Mouse (Mus musculus) liver, postnatal 0 days (tissue): ENCODE results near the gene St6galnac5. TPM values are rescaled to one million over a fixed set of nuclear protein-coding genes. Genes with fewer than 3 reads are reported as not detected.

Experiments
- ATAC-seq: fragments of 200-750 bp; cut with Nextera tagmentation; 2 replicates; pipeline ENCODE4 v1.8.0; 2017; ENCODE audit warnings: mild to moderate bottlenecking, moderate library complexity
- DNase-seq: peaks from one replicate; pipeline ENCODE4 v3.0.0-alpha.2; 2016
- H3K27ac ChIP-seq: fragments of 300-500 bp; sonication (generic); 2 replicates; pipeline ENCODE4 v1.5.1; 2014; ENCODE audit warnings: antibody characterized with exemption, moderate library complexity, mild to moderate bottlenecking, low read depth
- H3K27me3 ChIP-seq: fragments of 300-500 bp; sonication (generic); 2 replicates; pipeline ENCODE4 v1.6.1; 2014; ENCODE audit warnings: low read length, control low read depth, mixed read lengths; ENCODE audit not compliant: insufficient read depth
- H3K36me3 ChIP-seq: fragments of 300-500 bp; sonication (generic); replicated peaks from 2 replicates; pipeline ENCODE4 v1.6.1; 2014; ENCODE audit warnings: mild to moderate bottlenecking, control low read depth, low read length, moderate library complexity, mixed read lengths; ENCODE audit not compliant: insufficient read depth
- H3K4me1 ChIP-seq: fragments of 300-500 bp; sonication (generic); 2 replicates; pipeline ENCODE4 v1.6.1; 2014; ENCODE audit warnings: antibody characterized with exemption, mild to moderate bottlenecking, control low read depth; ENCODE audit not compliant: insufficient read depth
- H3K4me2 ChIP-seq: fragments of 300-500 bp; sonication (generic); 2 replicates; pipeline ENCODE4 v1.6.1; 2014; ENCODE audit warnings: low read depth, mild to moderate bottlenecking, low read length, moderate library complexity, mixed read lengths
- H3K4me3 ChIP-seq: fragments of 300-500 bp; sonication (generic); 2 replicates; pipeline ENCODE4 v1.5.1; 2014; ENCODE audit warnings: low read depth, low read length
- H3K9ac ChIP-seq: fragments of 300-500 bp; sonication (generic); replicated peaks from 2 replicates; pipeline ENCODE4 v1.6.1; 2014; ENCODE audit warnings: mild to moderate bottlenecking, moderate library complexity
- H3K9me3 ChIP-seq: fragments of 300-500 bp; sonication (generic); 2 replicates; pipeline ENCODE4 v1.6.1; 2016; ENCODE audit warnings: mild to moderate bottlenecking, control low read depth, low read length, mixed read lengths
- CTCF ChIP-seq: sonication (generic); IDR thresholded peaks from 2 replicates; pipeline ENCODE4 v1.5.1; 2016; ENCODE audit warnings: antibody characterized with exemption, low read depth
- EP300 ChIP-seq: IDR thresholded peaks from 2 replicates; pipeline ENCODE4 v1.6.1; 2016; ENCODE audit warnings: antibody characterized with exemption, low read depth, mild to moderate bottlenecking
- WGBS: fragments of 180-500 bp; shearing (Covaris S2); extraction: QIAGEN DNeasy Blood & Tissue Kit; methylation state at CpG from one replicate; pipeline ENCODE4 v1.1.7; 2014; ENCODE audit not compliant: insufficient replicate concordance; 5-methylcytosine and 5-hydroxymethylcytosine counted together
- polyA plus RNA-seq: library from polyadenylated mRNA; unstranded; fragments of >200 nt; fragmentation: Nextera tagmentation; extraction: Ambion mirVana; gene quantifications from 2 replicates; pipeline ENCODE4 v1.2.1, GENCODE M21; 2015

Gene St6galnac5
- polyA plus RNA-seq, 1 experiment from 2014 or later: 0.02 TPM

DNA sequence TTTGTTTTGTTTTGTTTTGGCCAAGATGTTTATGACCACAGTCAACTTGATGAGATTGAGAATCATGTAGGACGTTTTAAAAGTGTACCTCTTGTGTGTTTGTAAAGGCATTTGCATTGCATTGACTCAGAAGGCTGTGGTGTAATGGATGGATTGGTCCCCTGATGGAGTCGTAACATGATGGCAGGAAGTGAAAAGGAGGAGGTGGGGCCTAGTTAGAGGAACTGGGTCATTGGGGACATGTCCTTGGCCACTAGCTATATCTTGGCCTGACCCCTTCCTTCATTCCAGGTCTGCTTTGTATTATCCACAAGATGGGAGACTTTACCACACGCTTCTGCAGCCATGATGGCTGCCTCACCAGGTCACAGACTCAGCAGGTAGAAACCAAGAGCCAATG lies 50.7 kb downstream of the St6galnac5 start:
- TF ChIP-seq EP300 (no peak), CTCF (no peak)
- H3K4me3 ChIP-seq: no peak overlapping the region
- no peaks in the 10 kb centered on the region for H3K27me3 ChIP-seq
- no peak overlapping the region for H3K27ac ChIP-seq
- no peak overlapping the region for H3K9ac ChIP-seq
- peaks cover 10% of the 10 kb centered on the region for H3K4me1 ChIP-seq
- no peaks in the 10 kb centered on the region for H3K9me3 ChIP-seq
- H3K4me2 ChIP-seq: no peak overlapping the region
- no peak for ATAC-seq
- no peak for DNase-seq
- H3K36me3 ChIP-seq: no peaks in the 10 kb centered on the region
- whole genome bisulfite sequencing: 72% methylated on average over 3 of the region's 3 CpGs

- peaks cover 10% of the 10 kb centered on the region for H3K4me1 ChIP-seq
- ATAC-seq (peak; percentile 27; the same call in 1 of the 2 replicates), DNase-seq (no peak)
- no peak overlapping the region for H3K27ac ChIP-seq
- WGBS: 58% methylated on average over 7 of the region's 7 CpGs
- H3K9ac ChIP-seq: no peak overlapping the region
- H3K27me3 ChIP-seq: no peaks in the 10 kb centered on the region
- H3K4me2 ChIP-seq: no peak overlapping the region
- H3K4me3 ChIP-seq: no peak overlapping the region
- TF ChIP-seq EP300 (no peak), CTCF (no peak)
- H3K9me3 ChIP-seq: no peaks in the 10 kb centered on the region
- H3K36me3 ChIP-seq: no peaks in the 10 kb centered on the region
These were observed 52.2 kb downstream of the St6galnac5 start for GRCm38 (mm10) chr3:152929788-152930281.

DNA sequence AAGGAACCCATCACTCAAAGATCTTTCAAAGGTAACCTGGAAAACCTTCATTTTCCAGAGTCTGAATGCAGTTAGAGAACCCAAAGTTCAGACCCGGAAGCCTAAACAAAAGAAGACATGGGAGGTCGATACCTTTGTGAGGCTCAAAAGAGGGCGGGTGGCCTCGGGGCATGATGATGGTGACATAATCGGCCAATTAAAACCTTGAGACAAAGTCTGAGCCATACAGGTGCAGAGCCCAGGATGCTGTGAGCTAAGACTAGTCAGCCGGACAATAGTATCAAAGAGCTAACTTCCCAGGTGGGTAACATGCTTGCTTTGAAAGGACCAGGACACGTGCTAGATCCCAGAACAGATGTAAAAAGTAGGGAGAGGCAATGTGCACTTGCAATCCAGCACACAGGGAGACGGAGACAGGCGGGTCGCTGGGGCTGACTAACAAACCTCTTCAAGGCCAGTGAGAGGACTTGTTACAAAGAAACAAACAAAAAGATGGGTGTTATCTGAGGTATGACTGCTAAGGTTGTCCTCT lies 52.7 kb downstream of the St6galnac5 start:
- TF ChIP-seq EP300 (no peak), CTCF (no peak)
- no peaks in the 10 kb centered on the region for H3K9me3 ChIP-seq
- peaks cover 10% of the 10 kb centered on the region for H3K4me1 ChIP-seq
- ATAC-seq (no peak), DNase-seq (no peak)
- no peak overlapping the region for H3K4me3 ChIP-seq
- no peak overlapping the region for H3K4me2 ChIP-seq
- H3K9ac ChIP-seq: no peak overlapping the region
- no peak overlapping the region for H3K27ac ChIP-seq
- no peaks in the 10 kb centered on the region for H3K27me3 ChIP-seq
- WGBS: 68% methylated on average over 10 of the region's 10 CpGs
- no peaks in the 10 kb centered on the region for H3K36me3 ChIP-seq

DNA sequence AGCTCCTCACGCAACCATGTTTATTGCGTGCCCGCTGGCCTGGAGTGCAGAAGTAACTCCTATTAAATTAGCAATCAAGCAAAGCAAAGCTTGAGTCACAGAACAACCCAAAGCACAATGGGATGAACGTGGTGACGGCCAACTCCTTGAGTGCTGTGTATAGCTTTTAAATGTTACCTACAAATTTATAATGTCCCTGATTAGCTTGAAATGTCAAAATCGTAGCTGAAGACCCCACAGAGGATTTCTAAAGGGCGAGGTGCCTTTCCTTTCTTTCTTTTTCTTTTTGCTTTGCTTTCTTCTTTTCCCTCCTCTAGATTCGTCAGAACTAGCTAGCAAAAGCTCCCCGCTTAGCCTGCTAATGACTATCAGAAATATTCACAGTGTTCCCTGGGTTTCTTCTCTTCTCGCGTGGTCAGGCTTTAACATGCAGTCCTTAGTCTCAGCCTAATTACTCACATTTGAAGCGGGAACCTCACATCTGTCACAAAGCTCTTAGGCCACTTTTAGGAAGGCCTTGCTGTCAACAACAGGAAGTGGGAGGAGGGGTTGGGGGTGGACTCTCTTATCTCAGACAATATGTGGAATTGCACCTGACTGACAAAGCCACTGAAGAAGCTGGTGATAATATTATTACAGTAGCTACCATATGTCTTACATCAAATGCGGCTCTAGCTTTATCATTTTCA lies 53.6 kb downstream of the St6galnac5 start:
- TF ChIP-seq CTCF: no peak
- TF ChIP-seq EP300: peak; percentile 68
- H3K36me3 ChIP-seq: no peaks in the 10 kb centered on the region
- peak; percentile 45; the same call in 1 of the 2 replicates for ATAC-seq

DNA sequence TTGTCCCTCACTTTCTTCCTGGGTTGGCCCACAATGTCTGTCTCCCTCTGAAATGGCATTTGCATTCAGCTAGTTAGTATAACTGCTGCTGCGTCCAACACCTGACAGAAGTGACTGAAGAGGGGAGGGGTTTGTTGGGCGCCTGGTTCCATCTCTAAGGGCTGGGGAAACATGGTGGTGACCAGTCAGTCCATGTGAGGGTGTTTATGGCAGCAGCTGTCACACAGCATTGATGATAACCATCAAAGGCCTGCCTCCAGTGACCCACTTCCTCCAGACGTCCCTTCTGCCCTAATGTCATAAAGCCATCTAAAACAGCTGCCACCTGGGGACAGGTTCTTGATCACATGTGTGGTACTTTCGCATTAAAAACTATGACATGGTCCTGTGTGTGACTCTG lies 55.9 kb downstream of the St6galnac5 start:
- Histone ChIP-seq H3K4me1 (peaks cover 10% of the 10 kb centered on the region), H3K27me3 (no peaks in the 10 kb centered on the region), H3K36me3 (no peaks in the 10 kb centered on the region), H3K9ac (no peak overlapping the region), H3K27ac (no peak overlapping the region), H3K9me3 (no peaks in the 10 kb centered on the region), H3K4me2 (no peak overlapping the region), H3K4me3 (no peak overlapping the region)
- DNase-seq: no peak
- 51% methylated on average over 4 of the region's 4 CpGs for WGBS
- ATAC-seq: no peak
- no peak for TF ChIP-seq CTCF
- TF ChIP-seq EP300: no peak

More for the DNA sequence above, 53.6 kb downstream of the St6galnac5 start:
- Histone ChIP-seq H3K9me3 (no peaks in the 10 kb centered on the region), H3K27me3 (no peaks in the 10 kb centered on the region), H3K4me2 (0 out of 2 replicates have a peak overlapping the region, but pooled peaks have one; percentile 23), H3K27ac (peak overlapping the region; percentile 56), H3K4me1 (peaks cover 10% of the 10 kb centered on the region), H3K9ac (no peak overlapping the region), H3K4me3 (no peak overlapping the region)
- peak; percentile 28 for DNase-seq
- 49% methylated on average over 13 of the region's 13 CpGs for WGBS

DNA sequence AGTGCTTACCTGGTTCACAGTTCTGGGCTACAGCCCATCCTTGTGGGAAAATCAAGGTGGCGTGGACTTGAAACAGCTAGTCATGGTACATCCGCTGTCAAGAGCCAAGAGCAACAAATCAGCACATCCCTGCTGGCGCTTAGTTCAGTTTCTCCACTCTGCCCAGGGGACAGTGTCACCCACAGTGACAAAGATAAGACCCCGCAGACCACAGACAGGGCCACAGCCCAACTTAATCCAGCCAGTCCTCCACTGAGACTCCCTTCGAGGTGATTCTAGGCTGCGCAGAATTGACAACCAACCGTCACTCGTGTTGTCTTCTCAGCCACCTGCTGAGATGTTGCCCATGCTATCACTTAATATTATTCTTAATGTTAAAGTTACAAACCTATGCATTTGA lies 56.7 kb downstream of the St6galnac5 start:
- Histone ChIP-seq H3K4me3 (no peak overlapping the region), H3K9ac (no peak overlapping the region), H3K9me3 (no peaks in the 10 kb centered on the region), H3K27me3 (no peaks in the 10 kb centered on the region), H3K4me2 (no peak overlapping the region), H3K27ac (no peak overlapping the region), H3K4me1 (peaks cover 10% of the 10 kb centered on the region), H3K36me3 (no peaks in the 10 kb centered on the region)
- 61% methylated on average over 8 of the region's 8 CpGs for WGBS
- DNase-seq: no peak
- TF ChIP-seq EP300: peak; percentile 55
- no peak for TF ChIP-seq CTCF
- ATAC-seq: peak; percentile 57
